In the genomic region with DNA sequence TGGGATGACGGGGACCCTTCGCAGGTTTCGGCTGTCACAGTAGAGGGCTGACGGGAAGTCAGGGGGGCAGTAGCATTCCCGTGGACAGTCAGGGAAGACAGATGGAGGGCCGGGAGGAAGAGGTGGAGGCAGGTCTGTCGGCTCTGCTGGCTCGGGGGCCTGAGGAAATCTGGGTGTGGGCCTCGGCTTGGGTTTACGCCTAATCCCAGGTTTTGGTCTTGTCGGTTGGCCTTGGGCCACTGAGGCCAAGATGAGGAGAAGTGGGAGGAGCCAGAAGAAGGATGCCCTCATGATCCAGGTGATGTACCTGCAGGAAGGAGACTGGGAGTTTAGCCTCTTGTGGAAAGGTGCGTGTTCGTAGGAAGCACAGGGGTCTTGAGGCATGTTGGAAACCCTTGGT, we compare ENCODE assay signal across 20 mouse cellular contexts. TPM values are rescaled to one million over a fixed set of nuclear protein-coding genes. Genes with fewer than 3 reads are reported as not detected.
DNase-seq lines count a peak whose midpoint lies in the region; ATAC-seq lines count a peak whose summit lies in the region.
"Had no signal": no experiment of that assay in that cellular context is flagged by ENCODE, and none has a peak within 500 bp of the region (broad histone marks: within the 10 kb centered on the region; RNA-seq: fewer than 3 reads in every experiment).

No protein-coding gene starts in this region.

- no peak overlapping the region for H3K4me2 ChIP-seq in midbrain, embryonic 11.5 days
- H3K4me2 ChIP-seq in midbrain, embryonic 16.5 days (ENCODE audit: low read length): no peak overlapping the region

- H3K4me3 ChIP-seq in midbrain, embryonic 11.5 days (ENCODE audit: low read depth, low read length): no peak overlapping the region
- no peak overlapping the region for H3K4me3 ChIP-seq in midbrain, embryonic 16.5 days (ENCODE audit: low read depth, low read length)

- 89% methylated on average over 13 of the region's 13 CpGs for WGBS in midbrain, embryonic 11.5 days
- 90% methylated on average over 13 of the region's 13 CpGs for WGBS in midbrain, embryonic 16.5 days

- DNase-seq in heart, adult 11 months: peak; percentile 93
- no peak for DNase-seq in heart, adult 9 months (ENCODE audit: low spot score in 2 of 2)
- DNase-seq in kidney, adult 18-20 months: peak; percentile 2
- no peak for DNase-seq in kidney, postnatal 10 days
- peak; percentile 45 for DNase-seq in midbrain, embryonic 11.5 days (ENCODE audit: low spot score, missing footprints)
- DNase-seq: adrenal gland, adult 2 months; adrenal gland, adult 8-10 months; adrenal gland, postnatal 10 days; adrenal gland, postnatal 14 days; adrenal gland, postnatal 25 days; adrenal gland, postnatal 36 days; B cell, adult 2 months; cerebellum, adult 11 months; cerebellum, adult 11-12 months; cerebellum, adult 18-20 months had no signal

- no peak for ATAC-seq in midbrain, embryonic 11.5 days (ENCODE audit: low FRiP score)
- no peak for ATAC-seq in midbrain, embryonic 16.5 days
- ATAC-seq: activated CD4-positive, CD25-positive, alpha-beta regulatory T cell, adult 4 months; CD4-positive, CD25-positive, alpha-beta regulatory T cell, adult 4 months; Patski had no signal

- H3K27ac ChIP-seq in midbrain, embryonic 11.5 days (ENCODE audit: low read depth, low read length): no peak overlapping the region
- H3K27ac ChIP-seq in midbrain, embryonic 16.5 days (ENCODE audit: low read length): no peak overlapping the region

- no peaks in the 10 kb centered on the region for H3K9me3 ChIP-seq in midbrain, embryonic 11.5 days (ENCODE audit: control insufficient read depth, low read length)
- no peaks in the 10 kb centered on the region for H3K9me3 ChIP-seq in midbrain, embryonic 16.5 days (replicated peaks; ENCODE audit: control insufficient read depth, low read length, poor library complexity, severe bottlenecking)
- H3K9me3 ChIP-seq: G1E had no signal

- no peaks in the 10 kb centered on the region for H3K36me3 ChIP-seq in midbrain, embryonic 11.5 days (ENCODE audit: control insufficient read depth, insufficient read depth, low read length)
- H3K36me3 ChIP-seq in midbrain, embryonic 16.5 days (ENCODE audit: control insufficient read depth, insufficient read depth, low read length): no peaks in the 10 kb centered on the region
- H3K36me3 ChIP-seq: G1E had no signal

- H3K9ac ChIP-seq in midbrain, embryonic 11.5 days (ENCODE audit: low read length): no peak overlapping the region
- H3K9ac ChIP-seq in midbrain, embryonic 16.5 days (ENCODE audit: low read depth, low read length): no peak overlapping the region

- no peaks in the 10 kb centered on the region for H3K27me3 ChIP-seq in midbrain, embryonic 11.5 days (ENCODE audit: control insufficient read depth, insufficient read depth, low read length)
- H3K27me3 ChIP-seq in midbrain, embryonic 16.5 days (ENCODE audit: control insufficient read depth, insufficient read depth, low read depth, low read length): no peaks in the 10 kb centered on the region
- H3K27me3 ChIP-seq: Patski had no signal

- peaks cover 11% of the 10 kb centered on the region for H3K4me1 ChIP-seq in midbrain, embryonic 11.5 days (ENCODE audit: control insufficient read depth, insufficient read depth, low read length)
- H3K4me1 ChIP-seq in midbrain, embryonic 16.5 days (ENCODE audit: control insufficient read depth, insufficient read depth, low read length): peaks cover 11% of the 10 kb centered on the region; the same call in 1 of the 2 replicates

RNA-seq across cellular contexts. Expression of a gene that starts 6.1 kb away (rescaled TPM):
- polyA plus RNA-seq in midbrain, embryonic 11.5 days (2014; fragmentation: Nextera tagmentation; extraction: Ambion mirVana): 1.1 and 1.7 TPM in 2 replicates
- polyA plus RNA-seq in midbrain, embryonic 16.5 days (2015; fragmentation: Nextera tagmentation; extraction: Ambion mirVana): 8.1 and 9.1 TPM in 2 replicates
- polyA plus RNA-seq: activated CD4-positive, CD25-positive, alpha-beta regulatory T cell, adult 4 months; CD4-positive, CD25-positive, alpha-beta regulatory T cell, adult 4 months had no signal

RNA-seq across cellular contexts. Expression of a gene that starts 7.3 kb away (rescaled TPM):
- 1.6 and 1.9 TPM in 2 replicates for polyA plus RNA-seq in midbrain, embryonic 11.5 days (2014; fragmentation: Nextera tagmentation; extraction: Ambion mirVana)
- 2.3 and 3.7 TPM in 2 replicates for polyA plus RNA-seq in midbrain, embryonic 16.5 days (2015; fragmentation: Nextera tagmentation; extraction: Ambion mirVana)
- polyA plus RNA-seq: activated CD4-positive, CD25-positive, alpha-beta regulatory T cell, adult 4 months; CD4-positive, CD25-positive, alpha-beta regulatory T cell, adult 4 months; G1E had no signal

Comparison
In these comparisons a context has a peak if more than half of its experiments do, and no peak if none do; other contexts are left out.
1. DNase-seq: peak in heart, adult 11 months (single experiment), kidney, adult 18-20 months (single experiment) and midbrain, embryonic 11.5 days (single experiment); none in heart, adult 9 months (0 of 2) and kidney, postnatal 10 days (single experiment).